Mouse (Mus musculus) embryonic facial prominence, embryonic 15.5 days (tissue): ENCODE data around the gene Fut2. TPM values are rescaled to one million over a fixed set of nuclear protein-coding genes. Genes with fewer than 3 reads are reported as not detected.

Experiments
- ATAC-seq: fragments of 200-750 bp; cut with Nextera tagmentation; 2 replicates; pipeline ENCODE4 v1.8.0; 2017; ENCODE audit warnings: low read depth, moderate TSS enrichment; ENCODE audit not compliant: insufficient number of reproducible peaks, low FRiP score, low TSS enrichment
- H3K27ac ChIP-seq: fragments of 300-500 bp; sonication (generic); replicated peaks from 2 replicates; pipeline ENCODE4 v1.5.1; 2015; ENCODE audit warnings: mild to moderate bottlenecking, inconsistent platforms
- H3K27me3 ChIP-seq: fragments of 300-500 bp; sonication (generic); 2 replicates; pipeline ENCODE4 v1.6.1; 2015; ENCODE audit warnings: inconsistent platforms
- H3K36me3 ChIP-seq: fragments of 300-500 bp; sonication (generic); 2 replicates; pipeline ENCODE4 v1.6.1; 2015; ENCODE audit warnings: mild to moderate bottlenecking, inconsistent platforms
- H3K4me1 ChIP-seq: fragments of 300-500 bp; sonication (generic); 2 replicates; pipeline ENCODE4 v1.6.1; 2015; ENCODE audit warnings: inconsistent platforms
- H3K4me2 ChIP-seq: fragments of 300-500 bp; sonication (generic); replicated peaks from 2 replicates; pipeline ENCODE4 v1.6.1; 2015; ENCODE audit warnings: mild to moderate bottlenecking, inconsistent platforms
- H3K4me3 ChIP-seq: fragments of 300-500 bp; sonication (generic); replicated peaks from 2 replicates; pipeline ENCODE4 v1.5.1; 2015; ENCODE audit warnings: mild to moderate bottlenecking, inconsistent platforms
- H3K9ac ChIP-seq: fragments of 300-500 bp; sonication (generic); 2 replicates; pipeline ENCODE4 v1.6.1; 2015; ENCODE audit warnings: inconsistent platforms
- H3K9me3 ChIP-seq: fragments of 300-500 bp; sonication (generic); replicated peaks from 2 replicates; pipeline ENCODE4 v1.6.1; 2016; ENCODE audit warnings: inconsistent platforms
- WGBS: fragments of 180-500 bp; shearing (Covaris S2); methylation state at CpG from one replicate; pipeline ENCODE4 v1.1.7; 2015; 5-methylcytosine and 5-hydroxymethylcytosine counted together
- polyA plus RNA-seq: library from polyadenylated mRNA; unstranded; fragments of >200 nt; fragmentation: Nextera tagmentation; extraction: Ambion mirVana; gene quantifications from 2 replicates; pipeline ENCODE4 v1.2.1, GENCODE M21; 2015

The Fut2 gene
- polyA plus RNA-seq, 1 experiment from 2014 or later, result 6.5 TPM

- no peak for ATAC-seq
Measured at GRCm38 (mm10) chr7:45708221-45708761, 42.1 kb upstream of the Fut2 start.

GRCm38 (mm10) chr7:45707375-45707967 is 41.3 kb upstream of the Fut2 start:
- peak overlapping the region; percentile 54 for H3K4me3 ChIP-seq
- no peak overlapping the region for H3K9ac ChIP-seq
- H3K4me2 ChIP-seq, result peak overlapping the region; percentile 87
- no peak for ATAC-seq
- H3K36me3 ChIP-seq, result peaks cover 32% of the 10 kb centered on the region
- peak overlapping the region; percentile 93 for H3K27ac ChIP-seq
- H3K27me3 ChIP-seq, result no peaks in the 10 kb centered on the region
- no peaks in the 10 kb centered on the region for H3K9me3 ChIP-seq
- H3K4me1 ChIP-seq, result peaks cover 57% of the 10 kb centered on the region
- under 1% methylated on average over 27 of the region's 27 CpGs for WGBS

More at GRCm38 (mm10) chr7:45708221-45708761, 42.1 kb upstream of the Fut2 start:
- peaks cover 61% of the 10 kb centered on the region for H3K4me1 ChIP-seq
- peaks cover 40% of the 10 kb centered on the region for H3K36me3 ChIP-seq
- WGBS, result 29% methylated on average over 13 of the region's 13 CpGs
- peak overlapping the region; percentile 93 for H3K27ac ChIP-seq
- no peak overlapping the region for H3K9ac ChIP-seq
- peak overlapping the region; percentile 87 for H3K4me2 ChIP-seq
- no peaks in the 10 kb centered on the region for H3K9me3 ChIP-seq
- H3K27me3 ChIP-seq, result no peaks in the 10 kb centered on the region
- peak overlapping the region; percentile 54 for H3K4me3 ChIP-seq

GRCm38 (mm10) chr7:45706721-45707241 is 40.6 kb upstream of the Fut2 start:
- Histone ChIP-seq H3K27ac (peak overlapping the region; percentile 93), H3K9ac (peak overlapping the region; percentile 68), H3K36me3 (peaks cover 25% of the 10 kb centered on the region), H3K4me1 (peaks cover 56% of the 10 kb centered on the region), H3K27me3 (no peaks in the 10 kb centered on the region), H3K9me3 (no peaks in the 10 kb centered on the region), H3K4me3 (peak overlapping the region; percentile 54), H3K4me2 (peak overlapping the region; percentile 87)
- no peak for ATAC-seq
- WGBS, result under 1% methylated on average over 44 of the region's 45 CpGs

GRCm38 (mm10) chr7:45705873-45706281 is 39.7 kb upstream of the Fut2 start:
- H3K27ac ChIP-seq, result peak overlapping the region; percentile 93
- H3K4me3 ChIP-seq, result peak overlapping the region; percentile 54
- H3K4me2 ChIP-seq, result peak overlapping the region; percentile 87
- peak overlapping the region; percentile 68 for H3K9ac ChIP-seq
- peaks cover 16% of the 10 kb centered on the region for H3K36me3 ChIP-seq
- H3K27me3 ChIP-seq, result no peaks in the 10 kb centered on the region
- H3K9me3 ChIP-seq, result no peaks in the 10 kb centered on the region
- H3K4me1 ChIP-seq, result peaks cover 60% of the 10 kb centered on the region
- ATAC-seq, result no peak
- 3% methylated on average over 7 of the region's 7 CpGs for WGBS

- Histone ChIP-seq H3K4me3 (peak overlapping the region; percentile 54), H3K9me3 (no peaks in the 10 kb centered on the region), H3K4me1 (peaks cover 61% of the 10 kb centered on the region), H3K9ac (peak overlapping the region; percentile 68; the same call in 1 of the 2 replicates), H3K27me3 (peaks cover 2% of the 10 kb centered on the region; the same call in 1 of the 2 replicates), H3K4me2 (peak overlapping the region; percentile 87), H3K36me3 (peaks cover 12% of the 10 kb centered on the region), H3K27ac (peak overlapping the region; percentile 93)
- no peak for ATAC-seq
- under 1% methylated on average over 21 of the region's 21 CpGs for WGBS
Measured at GRCm38 (mm10) chr7:45705443-45705864, 39.3 kb upstream of the Fut2 start.

- Histone ChIP-seq H3K4me3 (peak within 1 kb of the TSS; percentile 54), H3K36me3 (peaks cover 6% of the 10 kb centered on the region; the same call in 1 of the 2 replicates), H3K9me3 (no peaks in the 10 kb centered on the region), H3K27ac (peak within 1 kb of the TSS; percentile 93), H3K4me2 (peak within 1 kb of the TSS; percentile 87), H3K27me3 (peaks cover 8% of the 10 kb centered on the region), H3K4me1 (peaks cover 67% of the 10 kb centered on the region), H3K9ac (peak within 1 kb of the TSS; percentile 68)
- WGBS, result under 1% methylated on average over 36 of the region's 36 CpGs
- ATAC-seq, result peak; percentile 92
Measured at GRCm38 (mm10) chr7:45704730-45705442, 38.7 kb upstream of the Fut2 start, which contains the start of gene Dbp. TSS of gene Dbp (plus strand) at chr7:45705088.

- under 1% methylated on average over 13 of the region's 13 CpGs for WGBS
- no peaks in the 10 kb centered on the region for H3K36me3 ChIP-seq
- no peaks in the 10 kb centered on the region for H3K9me3 ChIP-seq
- H3K4me2 ChIP-seq, result peak overlapping the region; percentile 87
- peak overlapping the region; percentile 12; the same call in 1 of the 2 replicates for H3K9ac ChIP-seq
- peak overlapping the region; percentile 54 for H3K4me3 ChIP-seq
- peak overlapping the region; percentile 91 for H3K27ac ChIP-seq
- H3K4me1 ChIP-seq, result peaks cover 74% of the 10 kb centered on the region
- ATAC-seq, result peak; percentile 25; the same call in 1 of the 2 replicates
- H3K27me3 ChIP-seq, result peaks cover 16% of the 10 kb centered on the region
Measured at GRCm38 (mm10) chr7:45704046-45704559, 37.9 kb upstream of the Fut2 start.

- WGBS, result 41% methylated on average over 12 of the region's 12 CpGs
- Histone ChIP-seq H3K9ac (no peak overlapping the region), H3K4me2 (peak overlapping the region; percentile 87), H3K27me3 (peaks cover 20% of the 10 kb centered on the region), H3K27ac (peak overlapping the region; percentile 91), H3K4me1 (peaks cover 69% of the 10 kb centered on the region), H3K36me3 (no peaks in the 10 kb centered on the region), H3K4me3 (peak overlapping the region; percentile 54), H3K9me3 (no peaks in the 10 kb centered on the region)
- no peak for ATAC-seq
Measured at GRCm38 (mm10) chr7:45703521-45704033, 37.4 kb upstream of the Fut2 start.

GRCm38 (mm10) chr7:45702809-45703520 is 36.8 kb upstream of the Fut2 start:
- H3K4me3 ChIP-seq, result no peak overlapping the region
- WGBS, result 89% methylated on average over 17 of the region's 17 CpGs
- peaks cover 62% of the 10 kb centered on the region for H3K4me1 ChIP-seq

GRCm38 (mm10) chr7:45702316-45702715 is 36.1 kb upstream of the Fut2 start:
- Histone ChIP-seq H3K9me3 (no peaks in the 10 kb centered on the region), H3K36me3 (no peaks in the 10 kb centered on the region), H3K27me3 (peaks cover 24% of the 10 kb centered on the region), H3K4me1 (peaks cover 56% of the 10 kb centered on the region), H3K4me2 (no peak overlapping the region), H3K27ac (no peak overlapping the region), H3K9ac (no peak overlapping the region), H3K4me3 (no peak overlapping the region)
- no peak for ATAC-seq
- WGBS, result 89% methylated on average over 11 of the region's 11 CpGs

More at GRCm38 (mm10) chr7:45702809-45703520, 36.8 kb upstream of the Fut2 start:
- H3K9me3 ChIP-seq, result no peaks in the 10 kb centered on the region
- H3K27ac ChIP-seq, result peak overlapping the region; percentile 91; the same call in 1 of the 2 replicates
- no peak for ATAC-seq
- H3K27me3 ChIP-seq, result peaks cover 24% of the 10 kb centered on the region
- H3K9ac ChIP-seq, result no peak overlapping the region
- H3K4me2 ChIP-seq, result peak overlapping the region; percentile 87; the same call in 1 of the 2 replicates
- no peaks in the 10 kb centered on the region for H3K36me3 ChIP-seq
